Mouse (Mus musculus) left cerebral cortex, adult 2 months (tissue): Measurements from ENCODE around the gene Angptl4. TPM values are rescaled to one million over a fixed set of nuclear protein-coding genes. Genes with fewer than 3 reads are reported as not detected.

Source experiments
- DNase-seq, 2 experiments: peaks; one replicate each; pipeline ENCODE4 v3.0.0; 2021 to 2022; ENCODE audit warnings: low spot score in 2 of 2, mixed read lengths in 1 of 2; ENCODE audit errors: extremely low spot score in 1 of 2
- H3K27ac ChIP-seq: fragments of 200-600 bp; 2 replicates; pipeline ENCODE4 v1.8.1; 2022
- H3K4me3 ChIP-seq: fragments of 200-600 bp; 2 replicates; pipeline ENCODE4 v1.8.1; 2022
- CTCF ChIP-seq: fragments of 200-600 bp; IDR thresholded peaks from 2 replicates; pipeline ENCODE4 v1.8.1; 2022; ENCODE audit warnings: antibody characterized with exemption, mild to moderate bottlenecking, moderate library complexity
- intact Hi-C: fragments of 180-260 bp; cut with DNase I; formaldehyde crosslinking; loops from one replicate; pipeline ENCODE4 v1.15.1; 2025
- total RNA-seq, 2 experiments: library from RNA; stranded (reverse); gene quantifications; 2 replicates each; pipeline ENCODE4 v1.2.3; 2021

Angptl4 gene
- total RNA-seq, 2 experiments from 2014 or later = 3.4 to 4.3 TPM

DNA sequence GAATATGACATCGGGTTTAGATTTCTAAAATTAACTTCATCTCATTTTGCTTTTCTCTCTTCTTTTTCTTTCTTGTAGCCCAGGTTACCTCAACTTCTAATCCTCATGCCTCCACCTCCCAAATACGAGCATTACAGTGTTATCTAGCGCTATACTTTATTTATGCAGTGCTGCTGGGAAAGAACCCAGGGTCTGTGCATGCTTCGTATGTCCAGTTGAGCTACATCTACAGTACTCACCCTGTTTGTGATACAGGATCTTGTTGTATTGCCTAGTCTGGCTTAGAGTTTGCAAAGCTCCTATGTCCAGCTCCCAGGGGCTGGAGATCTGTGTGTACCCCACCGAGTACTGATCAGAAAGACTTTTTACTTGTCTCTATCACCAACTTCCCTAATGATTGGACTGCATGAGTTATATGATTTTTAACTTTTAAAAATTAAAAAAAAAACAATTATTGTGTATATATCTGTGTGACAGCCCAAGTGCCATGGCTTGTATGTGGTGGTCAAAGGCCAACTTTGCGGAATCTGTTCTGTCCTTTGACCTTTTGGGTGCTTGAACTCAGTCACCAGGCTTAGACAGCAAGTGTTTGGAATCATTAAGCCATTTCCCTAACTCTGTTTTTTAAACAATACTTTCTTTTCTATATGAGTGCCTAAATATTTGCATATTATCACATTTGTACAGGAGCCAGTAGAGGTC, 7.6 kb downstream of the Angptl4 start:
- no peak overlapping the region for H3K27ac ChIP-seq
- no peak for DNase-seq
- no peak overlapping the region for H3K4me3 ChIP-seq
- intact Hi-C loops = no loop called here
- no peak for TF ChIP-seq CTCF

DNA sequence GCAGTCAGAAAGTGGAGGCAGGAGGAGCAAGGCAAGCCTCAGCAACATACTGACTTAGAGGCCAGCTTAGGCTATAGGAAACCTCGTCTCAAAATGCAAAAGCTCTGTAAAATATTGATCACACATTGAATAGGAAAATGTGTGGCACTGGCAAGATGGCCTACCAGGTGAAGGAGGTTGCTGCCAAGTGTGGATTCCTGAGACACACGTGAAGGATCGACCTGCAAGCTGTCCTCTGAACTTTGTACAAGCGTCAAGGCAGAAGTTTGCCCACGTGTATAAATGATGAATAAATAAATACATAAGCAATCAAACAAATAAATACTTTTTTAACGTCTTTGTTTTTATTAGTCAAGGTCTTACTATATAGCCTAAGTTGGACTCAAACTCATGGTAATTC, 8.2 kb downstream of the Angptl4 start:
- Histone ChIP-seq H3K4me3 (no peak overlapping the region), H3K27ac (no peak overlapping the region)
- intact Hi-C loops = no loop called here
- TF ChIP-seq CTCF = no peak
- DNase-seq = no peak

DNA sequence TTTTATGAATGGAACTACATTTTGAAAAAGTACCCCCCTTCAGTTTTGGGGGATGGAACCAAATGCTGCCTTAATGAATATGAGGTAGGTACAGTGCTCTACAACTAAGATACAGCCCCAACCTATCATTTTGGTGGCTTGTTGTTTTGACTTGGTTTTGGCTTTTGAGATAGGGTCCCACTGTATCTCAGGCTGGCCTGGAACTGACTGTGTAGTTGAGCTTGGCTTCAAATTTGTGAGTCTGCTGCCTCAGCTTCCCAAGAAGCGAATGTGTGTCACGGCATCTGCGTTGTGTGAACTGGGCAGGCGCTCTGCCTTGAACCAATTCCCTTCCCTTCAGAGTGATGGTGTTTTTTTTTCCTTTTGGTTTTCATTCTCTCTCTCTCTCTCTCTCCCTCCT, 10.0 kb downstream of the Angptl4 start:
- no peak overlapping the region for H3K27ac ChIP-seq
- no peak overlapping the region for H3K4me3 ChIP-seq
- no peak for DNase-seq
- intact Hi-C loops = no loop called here
- TF ChIP-seq CTCF = no peak

DNA sequence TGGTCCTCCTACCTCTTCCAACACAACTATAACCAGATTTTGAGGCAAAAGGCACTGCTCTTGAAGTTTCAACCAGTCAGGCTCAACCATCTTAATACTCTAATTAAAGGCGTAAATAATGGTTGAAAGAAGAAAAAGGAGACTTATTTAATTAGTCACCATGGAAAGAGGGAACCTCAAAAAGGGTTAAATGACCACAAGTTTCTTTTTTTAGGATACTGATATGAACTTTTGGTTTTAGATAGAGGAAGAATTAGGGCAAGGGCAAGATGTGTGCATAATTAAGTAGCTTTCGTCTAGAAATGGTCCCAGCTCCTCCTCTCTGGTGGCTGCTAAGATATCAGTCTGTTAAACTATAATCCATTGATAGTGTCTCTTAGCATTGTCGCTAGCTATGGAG, 15.2 kb downstream of the Angptl4 start:
- no peak overlapping the region for H3K4me3 ChIP-seq
- no peak for DNase-seq
- no peak overlapping the region for H3K27ac ChIP-seq
- intact Hi-C loops = no loop called here
- no peak for TF ChIP-seq CTCF

DNA sequence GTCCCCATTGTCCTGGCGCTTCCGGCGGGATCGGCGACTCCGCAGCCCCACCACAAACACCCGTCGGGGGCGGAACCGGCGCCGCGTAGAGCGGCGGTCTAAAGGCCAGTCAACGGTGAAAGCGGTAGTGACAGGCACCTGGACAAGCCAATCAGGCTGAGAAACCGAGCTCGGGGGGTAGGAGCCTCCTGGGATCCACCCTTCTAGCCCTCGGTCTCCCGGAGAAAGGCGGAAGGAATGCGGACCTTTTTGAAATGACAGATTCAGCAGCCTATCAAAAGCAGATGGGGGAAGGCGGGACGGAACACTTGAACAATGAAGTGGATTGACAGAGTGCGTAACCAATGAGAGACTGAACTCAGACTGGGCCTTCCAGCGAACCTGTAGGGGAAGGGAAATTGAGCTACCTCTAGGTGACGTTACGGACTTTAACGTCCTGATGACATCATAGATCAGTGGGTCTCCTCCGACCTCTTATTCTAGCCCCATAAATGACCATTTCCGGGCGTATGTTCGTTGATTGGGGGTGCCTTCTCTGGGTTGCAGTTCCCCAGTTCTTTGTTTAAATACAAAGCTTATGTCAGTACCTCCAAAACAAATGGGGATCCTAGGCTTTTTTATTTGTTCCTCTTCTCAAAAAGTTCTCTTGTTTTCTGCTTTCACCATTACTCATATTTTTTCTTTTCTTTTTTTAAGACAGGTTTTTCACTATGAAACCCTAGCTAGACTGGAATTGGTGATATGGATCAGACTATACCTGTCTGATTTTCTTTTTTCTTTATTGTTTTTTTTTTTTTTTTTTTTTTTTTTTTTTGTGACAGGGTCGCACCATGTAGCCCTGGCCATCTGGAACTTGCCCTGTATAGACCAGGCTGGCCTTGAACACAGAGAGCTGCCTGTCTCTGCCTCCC, 21.1 kb downstream of the Angptl4 start, which contains the start of gene Rab11b:
Rab11b (minus strand) TSS at position 276 of the 911 bp plus-strand sequence.
- intact Hi-C loops = loop anchor here (2.0 kb wide), 1 partner anchor 76 kb away; no protein-coding TSS in a partner anchor
- no peak; the same call in none of the 2 replicates for TF ChIP-seq CTCF

DNA sequence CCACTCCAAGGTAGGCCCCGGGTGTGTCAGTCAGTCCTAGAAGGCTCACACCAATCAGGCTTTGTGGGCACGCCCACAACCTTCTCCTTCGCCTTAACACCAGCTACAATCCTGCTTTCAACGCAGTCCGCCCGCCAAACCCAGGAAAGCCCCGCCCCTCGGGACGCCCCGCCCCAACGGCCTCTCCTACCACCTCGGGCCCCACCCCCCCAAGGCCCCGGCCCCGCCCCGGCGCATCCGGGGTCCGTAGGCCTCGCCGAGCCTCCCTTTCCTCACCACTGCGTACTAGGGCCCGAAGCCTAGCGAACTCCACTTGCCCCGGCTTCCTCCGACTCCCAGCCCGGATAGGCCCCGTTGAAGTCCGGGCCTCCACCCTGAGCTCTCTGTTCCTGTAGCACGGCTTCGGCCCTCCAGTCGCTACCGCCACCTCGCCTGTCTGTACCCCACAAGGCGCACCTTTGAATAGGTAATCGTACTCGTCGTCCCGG, 21.8 kb downstream of the Angptl4 start:
- H3K4me3 ChIP-seq = peak overlapping the region; percentile 96
- intact Hi-C loops = loop anchor here (2.0 kb wide), 1 partner anchor 75 kb away; no protein-coding TSS in a partner anchor
- peak overlapping the region; percentile 99 for H3K27ac ChIP-seq
- peak; percentile 88 for DNase-seq
- TF ChIP-seq CTCF = no peak

More for the DNA sequence above, 21.1 kb downstream of the Angptl4 start, which contains the start of gene Rab11b:
- DNase-seq = peak; percentile 100
- H3K27ac ChIP-seq = peak within 1 kb of the TSS; percentile 99
- H3K4me3 ChIP-seq = peak within 1 kb of the TSS; percentile 96

DNA sequence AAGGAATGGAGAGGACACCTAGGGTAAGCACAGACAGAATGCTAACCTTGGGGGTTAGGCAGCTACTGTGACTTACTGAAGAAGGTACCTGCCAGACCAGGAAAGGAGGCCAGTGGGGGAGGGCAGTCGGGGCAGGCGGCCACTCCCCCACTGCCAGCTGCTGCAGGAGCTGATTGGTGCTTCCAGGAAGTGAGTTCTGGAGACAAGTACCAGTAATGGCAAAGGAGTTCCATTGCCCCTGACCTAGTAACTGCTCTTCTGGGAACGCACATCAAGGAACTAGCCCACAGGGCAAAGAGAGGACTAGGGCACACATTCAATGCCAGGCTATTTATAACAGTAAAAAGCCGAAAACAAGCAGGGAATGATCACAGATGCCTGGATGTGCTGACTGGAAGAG, 24.4 kb downstream of the Angptl4 start:
- no peak for DNase-seq
- intact Hi-C loops = no loop called here
- TF ChIP-seq CTCF = no peak
- H3K4me3 ChIP-seq = no peak overlapping the region
- H3K27ac ChIP-seq = no peak overlapping the region; the same call in 1 of the 2 replicates

DNA sequence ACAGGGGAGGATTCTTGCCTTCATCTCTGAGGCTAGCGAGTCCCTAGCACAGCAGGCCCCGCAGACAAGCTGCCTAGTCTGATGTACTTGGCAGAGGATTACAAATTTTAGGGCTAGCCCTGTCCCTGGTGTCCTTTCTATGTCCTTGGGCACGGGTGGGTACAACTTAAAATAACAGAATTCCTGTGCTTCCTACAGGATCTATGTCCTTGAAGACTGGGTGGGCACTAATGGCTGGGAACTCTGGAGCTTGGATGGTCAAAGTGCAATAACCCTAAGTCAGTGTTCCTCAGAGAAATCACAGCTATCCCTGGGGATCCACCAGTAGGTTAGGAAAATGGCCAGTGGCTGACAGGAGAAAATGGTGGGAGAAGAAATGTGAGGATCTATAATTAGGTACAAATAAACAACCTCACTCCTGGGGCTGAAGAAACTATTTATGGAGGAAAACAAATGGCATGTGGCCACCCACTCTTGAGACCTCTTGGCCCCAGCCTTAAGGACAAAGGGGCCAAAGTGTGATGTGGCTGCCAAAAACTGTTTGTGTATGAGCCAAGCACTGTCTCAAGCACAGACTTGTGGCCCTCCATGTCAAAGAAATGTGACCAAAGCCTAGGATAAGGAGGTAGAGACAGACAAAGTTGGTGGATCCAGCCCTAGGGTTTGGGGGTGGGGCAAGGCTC, 25.4 kb downstream of the Angptl4 start:
- Histone ChIP-seq H3K4me3 (no peak overlapping the region), H3K27ac (peak overlapping the region; percentile 32; the same call in 1 of the 2 replicates)
- no peak for TF ChIP-seq CTCF
- DNase-seq = no peak
- intact Hi-C loops = no loop called here

DNA sequence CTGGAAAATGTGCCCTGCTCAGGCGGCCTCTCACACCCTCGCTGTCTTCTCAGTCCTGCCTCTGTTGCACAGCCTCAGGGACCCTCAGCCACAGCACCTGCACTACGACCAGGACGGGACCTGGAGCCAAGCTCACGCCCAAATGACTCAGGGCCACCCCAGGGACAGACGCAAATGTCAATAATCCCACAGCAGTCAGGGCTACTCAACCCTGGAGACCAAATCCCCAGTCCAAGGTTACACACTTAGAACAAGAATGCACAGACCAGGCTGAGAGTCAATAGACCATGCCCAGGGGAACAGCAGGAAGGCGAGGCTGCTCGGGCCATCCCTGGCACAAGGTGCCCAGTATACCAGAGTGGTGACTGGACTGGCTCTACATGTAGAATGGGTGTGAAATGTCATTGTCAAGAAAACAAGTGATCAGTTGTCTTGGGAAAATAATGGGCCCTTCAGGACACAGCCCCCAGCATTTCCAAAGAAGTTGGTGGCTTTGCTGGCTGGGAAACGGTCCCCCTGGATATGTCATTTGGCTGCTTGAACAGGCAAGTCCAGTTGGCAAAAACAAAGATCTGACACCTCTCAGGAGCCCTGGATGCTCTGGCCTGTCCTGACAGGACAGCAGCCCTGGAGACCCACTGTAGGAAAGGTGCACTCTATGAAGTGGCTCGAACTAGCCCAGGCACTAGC, 26.1 kb downstream of the Angptl4 start:
- intact Hi-C loops = no loop called here
- H3K27ac ChIP-seq = peak overlapping the region; percentile 32; the same call in 1 of the 2 replicates
- no peak overlapping the region for H3K4me3 ChIP-seq
- no peak for TF ChIP-seq CTCF
- DNase-seq = no peak

DNA sequence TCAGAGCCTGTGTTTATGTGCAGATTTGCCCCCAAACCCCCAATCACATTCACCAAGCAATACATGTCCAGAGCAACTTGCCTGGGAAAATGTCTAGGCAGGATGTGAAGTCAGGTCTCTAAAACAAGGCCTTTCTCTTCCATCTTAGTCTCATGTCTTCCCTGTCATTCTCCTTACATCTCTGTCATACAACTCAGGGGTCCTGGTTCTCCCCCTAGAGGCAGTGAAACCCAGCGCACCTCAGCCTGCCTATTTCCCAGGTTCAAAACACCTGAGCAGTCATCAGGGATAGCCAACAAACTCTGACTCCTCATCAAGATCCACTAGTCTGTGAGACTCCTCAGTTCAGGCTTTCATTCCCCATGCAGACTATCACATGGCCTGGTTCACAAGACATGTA, 27.0 kb downstream of the Angptl4 start:
- intact Hi-C loops = no loop called here
- no peak; the same call in 1 of the 2 replicates for TF ChIP-seq CTCF
- DNase-seq = no peak
- H3K4me3 ChIP-seq = no peak overlapping the region
- no peak overlapping the region for H3K27ac ChIP-seq

DNA sequence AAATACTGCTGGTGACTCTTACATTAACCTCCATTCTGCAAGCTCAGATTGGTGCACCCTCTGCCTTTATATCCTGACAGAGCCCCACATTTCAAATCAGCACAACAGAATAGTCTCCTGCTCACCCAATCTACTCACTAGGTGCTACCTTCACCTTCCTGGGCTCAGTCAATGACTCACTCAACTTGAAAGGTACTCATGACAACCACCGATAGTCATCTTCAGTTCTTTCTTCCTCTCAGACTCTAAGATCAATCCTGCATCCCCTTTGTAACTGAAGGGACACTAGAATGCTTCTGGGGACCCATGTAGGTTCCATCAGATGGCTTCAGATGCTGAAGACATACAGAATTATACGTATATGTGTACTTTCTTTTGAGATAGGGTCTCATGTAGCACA, 29.3 kb downstream of the Angptl4 start:
- no peak for DNase-seq
- intact Hi-C loops = no loop called here
- Histone ChIP-seq H3K4me3 (no peak overlapping the region), H3K27ac (no peak overlapping the region)
- no peak for TF ChIP-seq CTCF
